Mouse (Mus musculus): ENCODE results near the gene Relt. TPM values are rescaled to one million over a fixed set of nuclear protein-coding genes. Genes with fewer than 3 reads are reported as not detected.

The Relt gene
- polyA plus RNA-seq, 1 experiment from 2014 or later: 1.0 TPM

- Histone ChIP-seq H3K36me3 (ENCODE audit: control insufficient read depth, insufficient read depth) (no peaks in the 10 kb centered on the region), H3K9me3 (ENCODE audit: control insufficient read depth) (no peaks in the 10 kb centered on the region), H3K27me3 (replicated peaks; ENCODE audit: control insufficient read depth, insufficient read depth, low read length) (no peaks in the 10 kb centered on the region), H3K4me3 (ENCODE audit: low read depth, low read length) (no peak overlapping the region), H3K4me1 (replicated peaks; ENCODE audit: control insufficient read depth, insufficient read depth, low read length) (no peaks in the 10 kb centered on the region), H3K27ac (ENCODE audit: low read depth, low read length) (no peak overlapping the region), H3K9ac (ENCODE audit: low read depth, low read length) (no peak overlapping the region), H3K4me2 (replicated peaks; ENCODE audit: low read depth) (no peak overlapping the region)
- 83% methylated on average over 5 of the region's 5 CpGs for WGBS
- TF ChIP-seq CTCF (IDR thresholded peaks at IDR 0.05; ENCODE audit: low read depth): no peak
- no peak for ATAC-seq
Observed at GRCm38 (mm10) chr7:100812641-100813040, 50.6 kb downstream of the Relt start.

GRCm38 (mm10) chr7:100811912-100812311 lies 51.3 kb downstream of the Relt start:
- WGBS: 82% methylated on average over 5 of the region's 5 CpGs
- H3K27ac ChIP-seq (ENCODE audit: low read depth, low read length): no peak overlapping the region
- no peaks in the 10 kb centered on the region for H3K4me1 ChIP-seq (replicated peaks; ENCODE audit: control insufficient read depth, insufficient read depth, low read length)

DNA sequence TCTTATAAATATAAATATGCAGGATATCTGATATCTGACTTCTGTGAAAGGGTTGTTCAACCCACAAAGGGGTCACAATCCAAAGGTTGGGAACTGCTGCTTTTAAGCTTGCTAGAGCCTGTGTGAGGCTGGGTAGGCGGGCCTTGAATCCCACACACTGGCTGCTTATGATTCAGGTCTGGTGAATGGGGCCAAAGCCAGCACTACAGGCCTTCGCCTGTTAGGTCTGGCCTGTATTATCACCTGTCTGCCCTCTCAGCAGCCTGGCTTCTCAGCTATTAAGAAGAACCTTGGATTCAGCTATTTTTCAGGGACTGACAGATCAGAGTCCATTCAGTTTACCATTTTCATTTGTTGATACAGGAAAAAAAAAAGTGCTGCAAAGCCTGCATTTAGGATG lies 57.9 kb downstream of the Relt start:
- Histone ChIP-seq H3K9me3 (ENCODE audit: control insufficient read depth) (no peaks in the 10 kb centered on the region), H3K4me3 (ENCODE audit: low read depth, low read length) (no peak overlapping the region), H3K9ac (ENCODE audit: low read depth, low read length) (no peak overlapping the region), H3K27ac (ENCODE audit: low read depth, low read length) (no peak overlapping the region), H3K4me1 (replicated peaks; ENCODE audit: control insufficient read depth, insufficient read depth, low read length) (no peaks in the 10 kb centered on the region), H3K4me2 (replicated peaks; ENCODE audit: low read depth) (no peak overlapping the region), H3K36me3 (ENCODE audit: control insufficient read depth, insufficient read depth) (no peaks in the 10 kb centered on the region), H3K27me3 (replicated peaks; ENCODE audit: control insufficient read depth, insufficient read depth, low read length) (no peaks in the 10 kb centered on the region)
- no peak for ATAC-seq
- 69% methylated on average over 2 of the region's 2 CpGs for WGBS
- TF ChIP-seq CTCF (IDR thresholded peaks at IDR 0.05; ENCODE audit: low read depth): no peak

More at GRCm38 (mm10) chr7:100811912-100812311, 51.3 kb downstream of the Relt start:
- H3K4me2 ChIP-seq (replicated peaks; ENCODE audit: low read depth): no peak overlapping the region
- H3K4me3 ChIP-seq (ENCODE audit: low read depth, low read length): no peak overlapping the region
- no peaks in the 10 kb centered on the region for H3K36me3 ChIP-seq (ENCODE audit: control insufficient read depth, insufficient read depth)
- H3K27me3 ChIP-seq (replicated peaks; ENCODE audit: control insufficient read depth, insufficient read depth, low read length): no peaks in the 10 kb centered on the region
- H3K9me3 ChIP-seq (ENCODE audit: control insufficient read depth): no peaks in the 10 kb centered on the region
- TF ChIP-seq CTCF (IDR thresholded peaks at IDR 0.05; ENCODE audit: low read depth): no peak
- no peak for ATAC-seq
- no peak overlapping the region for H3K9ac ChIP-seq (ENCODE audit: low read depth, low read length)

GRCm38 (mm10) chr7:100798810-100799209 lies 64.4 kb downstream of the Relt start:
- WGBS: 35% methylated on average over 3 of the region's 3 CpGs
- no peaks in the 10 kb centered on the region for H3K4me1 ChIP-seq (replicated peaks; ENCODE audit: control insufficient read depth, insufficient read depth, low read length)
- no peak; the same call in 1 of the 2 replicates for ATAC-seq
- no peaks in the 10 kb centered on the region for H3K36me3 ChIP-seq (ENCODE audit: control insufficient read depth, insufficient read depth)
- TF ChIP-seq CTCF (IDR thresholded peaks at IDR 0.05; ENCODE audit: low read depth): peak; percentile 80
- H3K9ac ChIP-seq (ENCODE audit: low read depth, low read length): no peak overlapping the region
- H3K4me2 ChIP-seq (replicated peaks; ENCODE audit: low read depth): no peak overlapping the region
- H3K9me3 ChIP-seq (ENCODE audit: control insufficient read depth): no peaks in the 10 kb centered on the region
- H3K4me3 ChIP-seq (ENCODE audit: low read depth, low read length): no peak overlapping the region
- H3K27ac ChIP-seq (ENCODE audit: low read depth, low read length): no peak overlapping the region
- H3K27me3 ChIP-seq (replicated peaks; ENCODE audit: control insufficient read depth, insufficient read depth, low read length): no peaks in the 10 kb centered on the region

Small RNAs within 50 kb of the gene (microRNA-seq; reads per million reads assigned to microRNA genes)
- gene Mir3102: 21.5 reads per million, percentile 29 among the genes with 10 or more reads in this experiment

Other genes starting within 250 kb of the Relt start
- 12.9 and 14.6 TPM in 2 replicates for gene Plekhb1, start 201.0 kb downstream of the Relt start, polyA plus RNA-seq (2015; fragmentation: Nextera tagmentation; extraction: Ambion mirVana)
- gene Fam168a, start 156.8 kb downstream of the Relt start, polyA plus RNA-seq (2015; fragmentation: Nextera tagmentation; extraction: Ambion mirVana): 13.2 and 14.6 TPM in 2 replicates
- 2.0 and 2.5 TPM in 2 replicates for gene Arhgef17, start 68.7 kb upstream of the Relt start, polyA plus RNA-seq (2015; fragmentation: Nextera tagmentation; extraction: Ambion mirVana)
- gene P2ry6, start 111.2 kb upstream of the Relt start, polyA plus RNA-seq (2015; fragmentation: Nextera tagmentation; extraction: Ambion mirVana): 5.7 and 7.0 TPM in 2 replicates
- 2.0 and 2.6 TPM in 2 replicates for gene P2ry2, start 149.4 kb upstream of the Relt start, polyA plus RNA-seq (2015; fragmentation: Nextera tagmentation; extraction: Ambion mirVana)
- 20.1 and 26.1 TPM in 2 replicates for gene Fchsd2, start 229.4 kb upstream of the Relt start, polyA plus RNA-seq (2015; fragmentation: Nextera tagmentation; extraction: Ambion mirVana)

All from intestine, postnatal 0 days (tissue).